Mouse (Mus musculus) thymus, postnatal 36 days (tissue): Measurements from ENCODE around the gene Spred2.

Experiments used
- DNase-seq, 2 experiments: peaks; one replicate each; pipeline ENCODE4 v3.0.0; 2022; ENCODE audit warnings: mixed read lengths in 2 of 2

The Spred2 gene

GRCm38 (mm10) chr11:19986443-19986861 lies 62.3 kb downstream of the Spred2 start:
- DNase-seq: no peak

GRCm38 (mm10) chr11:19986871-19987755 lies 62.9 kb downstream of the Spred2 start:
- DNase-seq: no peak

- no peak for DNase-seq
Observed at GRCm38 (mm10) chr11:19987756-19988091, 63.5 kb downstream of the Spred2 start.

DNA sequence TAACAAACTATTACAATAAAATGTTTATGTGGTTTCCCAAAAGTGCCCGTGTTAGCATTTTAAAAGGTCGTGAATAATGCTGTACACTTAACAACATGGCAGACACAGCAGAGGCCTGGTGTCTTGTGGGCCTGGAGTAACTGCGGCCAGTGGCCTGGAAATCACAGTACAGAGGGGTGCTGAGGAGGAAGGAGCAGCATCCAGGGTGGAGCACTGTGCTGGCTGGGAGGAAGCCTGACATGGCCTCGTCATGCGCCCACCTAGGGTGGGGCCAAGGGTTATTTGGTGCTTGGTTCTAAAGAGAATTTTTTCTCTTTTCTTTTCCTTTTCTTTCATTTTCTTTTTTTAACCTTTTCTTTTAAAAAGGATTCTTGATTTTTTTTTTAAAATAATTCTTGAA lies 64.0 kb downstream of the Spred2 start:
- no peak for DNase-seq

- DNase-seq: no peak
Observed at GRCm38 (mm10) chr11:19988631-19989030, 64.5 kb downstream of the Spred2 start.

GRCm38 (mm10) chr11:19989141-19989910 lies 65.2 kb downstream of the Spred2 start:
- DNase-seq: peak in 1 of 2 experiments; percentile 46

- no peak for DNase-seq
Observed at GRCm38 (mm10) chr11:19990731-19991130, 66.6 kb downstream of the Spred2 start.

- no peak for DNase-seq
Observed at GRCm38 (mm10) chr11:19991303-19991976, 67.3 kb downstream of the Spred2 start.

- DNase-seq: peak in 1 of 2 experiments; percentile 37
Observed at GRCm38 (mm10) chr11:19992341-19993281, 68.4 kb downstream of the Spred2 start.

- DNase-seq: no peak
Observed at GRCm38 (mm10) chr11:19993753-19994152, 69.6 kb downstream of the Spred2 start.

GRCm38 (mm10) chr11:19994262-19994790 lies 70.2 kb downstream of the Spred2 start:
- DNase-seq: no peak

DNA sequence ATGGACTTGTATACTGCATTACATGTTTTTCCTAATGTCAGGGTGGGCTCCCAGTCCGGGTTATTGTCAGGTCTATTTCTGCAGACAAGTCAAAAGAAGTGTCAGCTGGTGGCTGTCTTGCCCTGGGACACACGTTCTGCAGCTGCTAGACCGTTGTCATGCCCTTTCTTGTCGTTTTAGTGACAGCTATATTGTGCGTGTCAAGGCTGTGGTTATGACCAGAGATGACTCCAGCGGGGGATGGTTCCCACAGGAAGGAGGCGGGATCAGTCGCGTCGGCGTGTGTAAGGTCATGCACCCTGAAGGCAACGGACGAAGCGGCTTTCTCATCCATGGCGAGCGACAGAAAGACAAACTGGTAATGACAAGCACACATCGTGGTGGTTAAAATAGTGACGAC lies 73.8 kb downstream of the Spred2 start:
- peak; percentile 2 to 22 for DNase-seq

DNA sequence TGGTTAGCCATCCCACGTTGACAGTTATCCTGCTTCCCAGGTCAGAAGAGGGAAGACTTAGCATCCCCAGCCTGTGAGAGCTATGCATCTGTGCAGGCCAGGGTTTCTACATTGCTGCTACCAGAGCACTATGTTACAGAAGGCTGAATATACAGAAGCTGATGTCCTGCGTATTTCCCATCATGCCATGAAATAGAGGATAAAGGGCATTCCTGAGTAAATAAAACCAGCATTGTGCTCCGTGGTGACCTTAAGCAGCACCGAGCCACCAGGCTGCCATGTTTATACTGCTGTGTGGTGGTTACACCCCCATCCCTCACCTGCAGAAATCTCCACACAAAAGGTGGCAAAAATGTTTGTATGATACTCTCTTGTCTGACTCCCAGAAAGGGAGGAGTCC lies 78.7 kb downstream of the Spred2 start:
- DNase-seq: no peak

- DNase-seq: no peak
Observed at GRCm38 (mm10) chr11:20007701-20008100, 83.5 kb downstream of the Spred2 start.

DNA sequence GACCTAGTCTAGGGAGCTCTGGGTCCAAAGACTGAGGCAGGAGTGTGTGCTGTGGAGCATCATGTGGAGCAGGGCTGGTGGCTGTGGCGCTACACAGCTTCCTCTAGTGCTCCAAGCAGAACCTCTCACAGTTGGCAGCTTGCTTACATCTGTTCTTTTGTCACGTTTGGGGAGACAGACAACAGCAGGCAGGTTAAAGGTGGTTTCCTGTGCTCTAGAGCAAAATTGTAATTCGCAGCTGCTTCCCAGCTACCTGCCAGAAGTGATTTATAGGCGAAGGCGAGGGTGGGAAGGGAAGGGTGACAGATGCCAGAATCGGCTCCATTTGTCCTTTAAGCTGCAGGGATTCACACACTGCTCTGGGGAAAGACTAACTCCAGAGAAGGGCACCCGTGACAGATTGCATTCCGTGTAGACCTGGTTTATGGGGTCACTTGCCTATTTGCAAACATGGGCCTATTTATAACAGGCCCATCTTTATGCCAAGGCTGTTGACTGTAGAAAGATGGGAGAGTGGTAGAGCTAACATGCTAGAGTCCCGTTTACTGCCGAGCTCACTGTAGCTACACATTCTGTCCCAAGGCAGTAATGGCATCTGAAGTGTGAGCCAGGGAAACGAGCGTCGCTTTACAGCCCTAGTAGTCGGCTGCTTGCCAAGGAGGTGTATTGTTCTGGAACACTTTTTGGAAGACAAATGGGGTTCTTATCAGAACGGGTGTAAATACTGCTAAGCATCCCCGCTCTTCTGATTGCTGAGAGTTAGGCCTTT lies 87.2 kb downstream of the Spred2 start:
- no peak for DNase-seq

- no peak for DNase-seq
Observed at GRCm38 (mm10) chr11:20013366-20013765, 89.2 kb downstream of the Spred2 start.

- DNase-seq: no peak
Observed at GRCm38 (mm10) chr11:20017937-20018336, 93.8 kb downstream of the Spred2 start.

DNA sequence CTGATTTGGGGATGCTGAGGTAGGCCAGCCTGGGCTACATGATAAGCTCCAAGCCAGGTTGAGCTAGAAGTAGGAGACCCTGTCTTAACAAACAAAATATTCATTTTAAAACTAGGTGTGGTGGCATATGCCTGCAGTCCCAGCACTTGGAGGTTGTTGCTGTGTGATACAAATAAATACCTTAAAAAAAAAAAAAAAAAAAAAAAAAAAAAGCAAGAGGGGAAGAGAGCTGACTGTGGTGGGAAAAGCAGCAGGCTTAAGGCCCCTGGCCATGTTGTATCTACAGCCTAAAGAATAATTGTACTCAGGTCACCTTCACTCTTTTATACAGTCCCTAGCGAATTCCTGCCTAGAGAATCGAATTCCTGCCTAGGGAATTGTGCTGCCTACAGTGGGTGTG lies 94.7 kb downstream of the Spred2 start:
- DNase-seq: no peak

- no peak for DNase-seq
Observed at GRCm38 (mm10) chr11:20020720-20021119, 96.5 kb downstream of the Spred2 start.

DNA sequence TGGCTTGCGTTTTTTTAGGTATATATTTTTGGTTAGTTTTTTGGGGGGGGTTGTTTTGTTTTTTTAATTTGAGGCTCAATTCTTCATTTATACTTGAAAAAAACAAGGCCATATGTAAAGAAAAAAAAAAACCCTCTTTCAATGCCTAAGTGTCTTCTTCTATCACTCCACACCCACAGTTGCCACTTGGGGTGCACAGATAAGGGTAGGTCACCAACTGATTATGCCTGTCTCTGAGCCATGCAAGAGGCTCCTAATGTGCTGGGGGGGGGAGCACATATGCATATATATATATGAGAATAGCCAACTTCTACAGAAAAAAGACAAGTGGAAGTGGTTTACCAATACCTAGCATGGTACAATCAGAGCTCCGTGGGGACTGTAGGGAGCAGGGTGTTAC lies 98.3 kb downstream of the Spred2 start:
- no peak for DNase-seq

DNA sequence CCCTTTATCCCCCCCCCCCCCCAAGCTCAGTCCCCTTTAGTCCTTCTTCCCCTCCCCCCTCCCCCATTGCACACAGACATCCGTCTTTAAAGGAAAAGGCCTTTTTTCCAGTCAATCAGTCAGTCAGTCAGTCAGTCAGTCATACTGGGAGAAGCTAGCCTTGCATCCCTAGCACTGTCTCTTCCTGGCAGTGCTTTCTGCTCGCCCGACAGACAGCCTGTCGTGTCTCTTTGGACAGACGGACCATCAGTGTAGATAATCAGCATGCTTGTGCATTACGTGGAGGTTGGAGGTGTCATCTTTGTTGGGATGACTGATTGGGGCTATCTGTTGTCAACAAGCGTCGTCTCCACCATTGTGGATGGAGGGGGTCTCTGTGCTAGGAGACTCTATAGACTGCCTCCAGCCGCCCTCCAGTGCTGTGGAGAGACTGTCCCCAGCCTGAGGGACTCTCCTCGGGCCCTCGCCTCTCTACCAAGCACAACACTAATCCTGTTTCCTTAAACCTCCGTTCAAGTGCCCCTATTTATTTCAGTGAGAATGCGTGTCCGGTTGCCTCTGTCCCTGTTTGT lies 98.8 kb downstream of the Spred2 start:
- DNase-seq: no peak
